Mouse (Mus musculus) testis, postnatal 14 days (tissue): ENCODE data around the gene Cdh1.
A peak's percentile ranks its signal among the peaks of the same experiment; 100 is the strongest.
"Not testable (repeated sequence)": the region's sequence is repeated elsewhere in the genome, so short reads cannot be mapped to it uniquely, and the experiment has no call there.

ENCODE experiments used
- DNase-seq: peaks from one replicate; pipeline ENCODE4 v3.0.0; 2021; ENCODE audit warnings: low spot score

The Cdh1 gene

GRCm38 (mm10) chr8:106592458-106592857 is 10.7 kb upstream of the Cdh1 start:
- DNase-seq: no peak

GRCm38 (mm10) chr8:106595623-106596022 is 7.5 kb upstream of the Cdh1 start:
- DNase-seq: not testable (repeated sequence)

GRCm38 (mm10) chr8:106597067-106597466 is 6.1 kb upstream of the Cdh1 start:
- no peak for DNase-seq

- no peak for DNase-seq
Measured at GRCm38 (mm10) chr8:106599265-106599979, 3.7 kb upstream of the Cdh1 start.

- DNase-seq: peak; percentile 12
Measured at GRCm38 (mm10) chr8:106603933-106604332, 782 bp downstream of the Cdh1 start.

- DNase-seq: no peak
Measured at GRCm38 (mm10) chr8:106605657-106606056, 2.5 kb downstream of the Cdh1 start.

- DNase-seq: no peak
Measured at GRCm38 (mm10) chr8:106606121-106606520, 3.0 kb downstream of the Cdh1 start.

GRCm38 (mm10) chr8:106606601-106607145 is 3.5 kb downstream of the Cdh1 start:
- DNase-seq: no peak

GRCm38 (mm10) chr8:106607783-106608182 is 4.6 kb downstream of the Cdh1 start:
- not testable (repeated sequence) for DNase-seq

- no peak for DNase-seq
Measured at GRCm38 (mm10) chr8:106608425-106608824, 5.3 kb downstream of the Cdh1 start.

GRCm38 (mm10) chr8:106609076-106609903 is 6.1 kb downstream of the Cdh1 start:
- no peak for DNase-seq

- no peak for DNase-seq
Measured at GRCm38 (mm10) chr8:106610958-106611640, 7.9 kb downstream of the Cdh1 start.

GRCm38 (mm10) chr8:106612047-106612446 is 8.9 kb downstream of the Cdh1 start:
- DNase-seq: no peak

- peak; percentile 41 for DNase-seq
Measured at GRCm38 (mm10) chr8:106614704-106615103, 11.6 kb downstream of the Cdh1 start.

GRCm38 (mm10) chr8:106615661-106616299 is 12.6 kb downstream of the Cdh1 start:
- DNase-seq: peak; percentile 62

GRCm38 (mm10) chr8:106616679-106617078 is 13.5 kb downstream of the Cdh1 start:
- DNase-seq: no peak

- no peak for DNase-seq
Measured at GRCm38 (mm10) chr8:106617196-106617595, 14.0 kb downstream of the Cdh1 start.

- no peak for DNase-seq
Measured at GRCm38 (mm10) chr8:106617865-106618264, 14.7 kb downstream of the Cdh1 start.

GRCm38 (mm10) chr8:106618324-106618723 is 15.2 kb downstream of the Cdh1 start:
- no peak for DNase-seq

GRCm38 (mm10) chr8:106619549-106620245 is 16.5 kb downstream of the Cdh1 start:
- peak; percentile 33 for DNase-seq

- no peak for DNase-seq
Measured at GRCm38 (mm10) chr8:106620488-106620887, 17.3 kb downstream of the Cdh1 start.
